Mouse (Mus musculus) hindbrain, postnatal 0 days (tissue): ENCODE data around the gene Olfr376. TPM values are rescaled to one million over a fixed set of nuclear protein-coding genes. Genes with fewer than 3 reads are reported as not detected.
A peak's percentile ranks its signal among the peaks of the same experiment; 100 is the strongest.

Experiments used
- ATAC-seq: fragments of 200-750 bp; cut with Nextera tagmentation; 2 replicates; pipeline ENCODE4 v1.8.0; 2017; ENCODE audit warnings: mild to moderate bottlenecking, moderate TSS enrichment, moderate library complexity
- DNase-seq: peaks from one replicate; pipeline ENCODE4 v3.0.0-alpha.2; 2015; ENCODE audit warnings: low spot score
- H3K27ac ChIP-seq: fragments of 300-500 bp; sonication (generic); 2 replicates; pipeline ENCODE4 v1.5.1; 2014; ENCODE audit warnings: mild to moderate bottlenecking
- H3K27me3 ChIP-seq: fragments of 300-500 bp; sonication (generic); 2 replicates; pipeline ENCODE4 v1.6.1; 2014; ENCODE audit warnings: low read length, mixed read lengths; ENCODE audit not compliant: insufficient read depth
- H3K36me3 ChIP-seq: fragments of 300-500 bp; sonication (generic); 2 replicates; pipeline ENCODE4 v1.6.1; 2014; ENCODE audit warnings: low read length, mixed read lengths; ENCODE audit not compliant: insufficient read depth
- H3K4me1 ChIP-seq: fragments of 300-500 bp; sonication (generic); 2 replicates; pipeline ENCODE4 v1.6.1; 2014; ENCODE audit warnings: antibody characterized with exemption, low read length, mixed read lengths; ENCODE audit not compliant: insufficient read depth
- H3K4me2 ChIP-seq: fragments of 300-500 bp; sonication (generic); 2 replicates; pipeline ENCODE4 v1.6.1; 2014; ENCODE audit warnings: low read depth, mild to moderate bottlenecking, low read length, moderate library complexity, mixed read lengths
- H3K4me3 ChIP-seq: fragments of 300-500 bp; sonication (generic); 2 replicates; pipeline ENCODE4 v1.5.1; 2014; ENCODE audit warnings: low read length
- H3K9ac ChIP-seq: fragments of 300-500 bp; sonication (generic); replicated peaks from 2 replicates; pipeline ENCODE4 v1.6.1; 2014; ENCODE audit warnings: mild to moderate bottlenecking, low read length, moderate library complexity, mixed read lengths
- H3K9me3 ChIP-seq: fragments of 300-500 bp; sonication (generic); 2 replicates; pipeline ENCODE4 v1.6.1; 2016; ENCODE audit warnings: low read length, mixed read lengths
- CTCF ChIP-seq: IDR thresholded peaks from 2 replicates; pipeline ENCODE4 v1.5.1; 2016; ENCODE audit warnings: antibody characterized with exemption, control low read depth, low read depth
- WGBS: fragments of 180-500 bp; shearing (Covaris S2); extraction: QIAGEN DNeasy Blood & Tissue Kit; methylation state at CpG from one replicate; pipeline ENCODE4 v1.1.7; 2014; 5-methylcytosine and 5-hydroxymethylcytosine counted together
- polyA plus RNA-seq: library from polyadenylated mRNA; unstranded; fragments of >200 nt; fragmentation: Nextera tagmentation; extraction: Ambion mirVana; gene quantifications from 2 replicates; pipeline ENCODE4 v1.2.1, GENCODE M21; 2015
- total RNA-seq: library from RNA; depleted of rRNA; stranded (reverse); fragments of >200 nt; gene quantifications from 2 replicates; pipeline ENCODE4 v1.2.3, GENCODE M21; 2014; rRNA removed

The Olfr376 gene
- not detected in 2 replicates for total RNA-seq
- not detected in 2 replicates for polyA plus RNA-seq

DNA sequence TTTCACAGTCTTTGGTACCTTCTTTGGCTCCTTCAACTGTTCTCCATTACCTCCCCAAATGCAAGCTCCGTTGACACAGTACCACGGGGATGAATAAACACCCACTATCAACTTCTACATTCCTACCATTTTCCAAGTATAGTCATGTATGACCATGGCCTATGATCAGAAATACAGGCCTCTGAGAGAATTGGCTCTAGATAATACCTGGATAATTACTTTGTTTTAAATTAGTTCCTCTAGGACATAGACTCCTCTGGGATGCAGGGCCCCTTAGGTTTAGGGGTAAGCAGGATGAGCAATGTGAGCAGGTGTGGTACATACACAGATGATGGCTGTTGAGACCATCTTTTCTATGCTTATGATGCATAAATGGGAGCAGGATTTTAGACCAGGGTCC, at the start of gene Olfr376:
Gene Olfr376, plus strand, starts transcription at position 301 of the 400 bp plus-strand sequence.
- Histone ChIP-seq H3K9ac (no peak within 1 kb of the TSS), H3K27me3 (no peaks in the 10 kb centered on the region), H3K4me1 (no peaks in the 10 kb centered on the region), H3K9me3 (no peaks in the 10 kb centered on the region), H3K4me2 (no peak within 1 kb of the TSS), H3K4me3 (no peak within 1 kb of the TSS), H3K27ac (no peak within 1 kb of the TSS), H3K36me3 (no peaks in the 10 kb centered on the region)
- no peak for DNase-seq
- TF ChIP-seq CTCF: no peak
- WGBS: 88% methylated on average over 2 of the region's 2 CpGs
- ATAC-seq: no peak

DNA sequence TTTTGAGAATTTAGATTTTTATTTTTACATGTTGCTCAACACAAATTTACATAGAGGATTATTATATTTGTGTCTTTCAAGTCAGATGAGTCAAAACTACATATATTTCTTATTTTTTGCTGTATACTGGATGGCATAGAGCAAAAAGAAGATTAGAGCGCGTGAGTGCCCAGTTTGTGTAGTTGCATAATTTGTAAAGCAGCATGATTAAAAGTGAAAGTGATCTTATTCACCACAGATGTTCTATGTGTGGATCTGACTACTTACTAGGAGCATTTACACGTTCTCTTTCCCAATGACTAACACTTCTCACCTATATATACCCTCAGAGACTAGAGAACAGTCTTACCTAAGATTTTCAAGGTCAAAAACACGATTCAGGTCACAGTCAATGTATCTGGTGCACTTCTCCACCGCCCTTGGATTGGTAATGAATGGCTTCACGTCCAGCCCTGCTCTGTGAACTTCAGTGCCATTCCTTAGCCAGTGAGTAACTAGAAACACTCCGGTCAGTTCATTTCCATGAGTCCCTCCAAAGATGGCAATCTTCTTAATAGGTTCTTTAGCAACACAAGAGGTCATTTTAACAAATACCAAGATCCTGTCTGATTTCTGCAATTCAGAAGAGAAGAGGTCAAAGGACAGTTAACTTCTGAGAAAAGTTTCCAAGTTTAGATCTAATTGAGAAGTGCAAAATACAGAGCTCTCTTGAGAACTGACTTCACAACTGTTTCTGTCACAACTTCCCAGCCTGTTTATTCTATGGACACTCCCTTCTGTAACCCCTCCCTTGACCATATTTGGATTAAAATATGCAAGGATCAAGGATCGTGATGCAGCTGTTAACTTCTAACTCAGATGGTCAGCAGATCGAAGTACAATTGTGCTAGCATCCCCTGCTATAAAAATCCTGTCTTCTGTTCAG, 46.9 kb upstream of the Olfr376 start:
- no peak overlapping the region for H3K4me3 ChIP-seq

DNA sequence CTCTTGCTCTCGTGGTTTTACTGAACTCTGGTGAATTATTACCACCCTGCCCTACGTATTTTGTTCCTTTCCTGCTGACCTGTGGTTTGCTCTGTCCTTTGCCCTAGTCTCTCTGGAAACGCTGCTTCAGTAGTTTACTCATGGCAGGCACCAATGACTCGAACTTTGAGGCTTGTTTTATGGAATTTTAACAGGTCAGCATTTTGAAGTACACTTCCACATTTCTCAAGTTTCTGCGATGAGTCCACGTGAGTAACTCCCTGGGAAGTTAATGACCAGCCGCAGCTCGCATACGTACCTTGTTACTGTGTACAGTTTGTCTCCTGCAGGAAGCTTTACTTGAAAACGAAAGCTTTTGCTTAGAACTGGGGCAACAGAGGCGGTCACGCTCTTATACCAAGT, 44.6 kb upstream of the Olfr376 start:
- TF ChIP-seq CTCF: no peak
- Histone ChIP-seq H3K9ac (no peak overlapping the region), H3K4me2 (no peak overlapping the region), H3K4me3 (no peak overlapping the region), H3K36me3 (no peaks in the 10 kb centered on the region), H3K27ac (peak overlapping the region; percentile 58; the same call in 1 of the 2 replicates), H3K4me1 (no peaks in the 10 kb centered on the region), H3K27me3 (no peaks in the 10 kb centered on the region), H3K9me3 (no peaks in the 10 kb centered on the region)
- ATAC-seq: no peak
- 50% methylated on average over 12 of the region's 12 CpGs for WGBS
- peak; percentile 13 for DNase-seq

More for the DNA sequence above, 46.9 kb upstream of the Olfr376 start:
- no peaks in the 10 kb centered on the region for H3K36me3 ChIP-seq
- 74% methylated on average over 9 of the region's 9 CpGs for WGBS
- no peaks in the 10 kb centered on the region for H3K9me3 ChIP-seq
- no peak for ATAC-seq
- no peaks in the 10 kb centered on the region for H3K27me3 ChIP-seq
- no peaks in the 10 kb centered on the region for H3K4me1 ChIP-seq
- H3K9ac ChIP-seq: no peak overlapping the region
- DNase-seq: no peak
- TF ChIP-seq CTCF: no peak
- H3K4me2 ChIP-seq: no peak overlapping the region
- no peak overlapping the region for H3K27ac ChIP-seq

DNA sequence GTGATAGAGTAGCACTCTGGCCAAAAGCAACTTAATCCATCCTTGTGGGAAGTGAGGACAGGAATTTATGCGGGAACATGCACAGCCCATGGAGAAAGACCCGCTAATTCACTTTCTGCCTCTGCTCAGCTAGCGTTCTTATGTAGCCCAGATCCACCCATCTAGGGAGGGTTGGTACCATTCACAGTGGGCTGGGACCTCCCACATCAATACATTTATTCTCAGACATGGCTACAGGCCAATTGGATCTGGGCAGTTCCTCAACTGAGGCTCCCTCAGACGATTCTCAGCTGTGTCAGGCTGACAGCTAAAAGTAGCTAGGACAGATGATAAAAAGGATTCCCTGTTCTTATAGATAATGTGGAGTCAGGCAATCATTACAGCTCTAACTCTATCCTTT, 43.7 kb upstream of the Olfr376 start:
- H3K27ac ChIP-seq: peak overlapping the region; percentile 20; the same call in 1 of the 2 replicates
- H3K4me2 ChIP-seq: no peak overlapping the region
- ATAC-seq (no peak), DNase-seq (peak; percentile 26)
- H3K4me1 ChIP-seq: no peaks in the 10 kb centered on the region
- no peak for TF ChIP-seq CTCF
- H3K9me3 ChIP-seq: no peaks in the 10 kb centered on the region
- H3K9ac ChIP-seq: no peak overlapping the region
- H3K27me3 ChIP-seq: no peaks in the 10 kb centered on the region
- no peak overlapping the region for H3K4me3 ChIP-seq
- WGBS: 49% methylated on average over 4 of the region's 4 CpGs
- no peaks in the 10 kb centered on the region for H3K36me3 ChIP-seq

DNA sequence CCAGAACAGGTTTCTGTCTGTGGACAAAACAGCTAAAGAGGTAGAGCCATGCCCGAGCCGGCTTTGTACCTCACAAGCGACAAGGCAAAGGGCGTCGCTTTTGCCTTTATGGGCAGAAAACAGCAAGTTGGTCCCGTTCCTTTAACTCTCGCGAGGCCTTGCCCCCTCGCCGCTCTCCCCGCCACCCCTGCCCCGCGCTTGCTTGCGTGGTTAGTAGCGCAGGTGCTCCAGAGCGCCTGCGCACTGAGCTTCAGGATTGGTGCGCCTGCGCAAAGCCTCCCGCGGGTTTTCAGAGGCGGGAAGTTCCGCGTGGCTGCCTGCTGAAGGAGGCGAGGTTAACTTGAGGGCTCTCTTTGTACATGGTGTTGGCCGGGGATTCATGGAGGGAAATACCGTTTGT, 41.6 kb upstream of the Olfr376 start, which contains the start of the genes Aspa, Gm49340 and Spata22:
Gene Aspa, minus strand, starts transcription at position 155 of the 400 bp plus-strand sequence.
Gene Gm49340, plus strand, starts transcription at position 300 of the 400 bp plus-strand sequence.
Gene Spata22, plus strand, starts transcription at position 300 of the 400 bp plus-strand sequence.
- H3K4me3 ChIP-seq: no peak within 1 kb of the TSS
- H3K36me3 ChIP-seq: no peaks in the 10 kb centered on the region
- H3K4me1 ChIP-seq: no peaks in the 10 kb centered on the region
- WGBS: 83% methylated on average over 27 of the region's 27 CpGs
- H3K9me3 ChIP-seq: no peaks in the 10 kb centered on the region
- DNase-seq: no peak
- no peak for TF ChIP-seq CTCF
- H3K4me2 ChIP-seq: no peak within 1 kb of the TSS
- H3K9ac ChIP-seq: no peak within 1 kb of the TSS
- no peaks in the 10 kb centered on the region for H3K27me3 ChIP-seq
- H3K27ac ChIP-seq: no peak within 1 kb of the TSS
- no peak for ATAC-seq

DNA sequence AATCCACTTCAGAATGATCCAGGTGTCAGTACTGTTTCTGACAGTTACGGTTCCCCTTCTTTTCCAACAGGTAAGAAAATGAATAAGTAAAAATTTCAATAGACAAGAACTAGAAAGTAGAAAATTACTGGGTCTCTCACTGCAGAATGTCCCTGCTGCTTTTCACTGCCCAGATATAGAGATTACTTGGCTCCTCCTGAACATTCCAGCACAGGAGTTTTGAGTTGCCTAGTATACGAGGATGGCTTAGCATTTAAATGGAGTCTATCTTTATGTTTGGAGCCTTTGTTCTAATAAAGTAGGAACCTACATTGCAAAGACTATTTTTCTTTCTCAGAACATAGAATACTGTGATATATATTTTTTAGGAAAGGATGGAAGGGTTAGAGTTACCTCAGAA, 37.7 kb upstream of the Olfr376 start:
- TF ChIP-seq CTCF: no peak
- Histone ChIP-seq H3K9me3 (no peaks in the 10 kb centered on the region), H3K27ac (peak overlapping the region; percentile 69; the same call in 1 of the 2 replicates), H3K4me2 (no peak overlapping the region), H3K27me3 (no peaks in the 10 kb centered on the region), H3K4me3 (no peak overlapping the region), H3K9ac (no peak overlapping the region), H3K4me1 (no peaks in the 10 kb centered on the region), H3K36me3 (no peaks in the 10 kb centered on the region)
- WGBS: 59% methylated on average over 2 of the region's 2 CpGs
- ATAC-seq (no peak), DNase-seq (peak; percentile 28)
